Mouse (Mus musculus): ENCODE measurements around the gene 4833439L19Rik.

Gene 4833439L19Rik

DNA sequence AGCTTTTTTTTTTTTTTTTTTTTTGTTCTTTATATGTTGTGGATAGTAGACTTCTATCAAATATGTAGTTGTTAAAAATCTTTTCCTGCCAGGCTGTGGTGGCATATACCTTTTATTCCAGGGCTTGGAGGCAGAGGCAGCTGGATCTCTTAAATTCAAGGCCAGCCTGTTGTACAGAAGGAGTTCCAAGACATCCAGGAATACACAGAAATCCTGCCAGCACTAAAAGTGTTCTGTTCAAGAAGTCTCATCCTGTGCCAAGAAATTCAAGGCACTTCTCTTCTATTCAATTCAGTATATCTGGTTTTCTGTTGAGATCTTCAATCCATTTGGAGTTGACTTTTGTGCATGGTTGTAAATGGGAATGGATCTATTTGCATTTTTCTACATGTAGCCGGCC, 59.3 kb downstream of the 4833439L19Rik start:
- DNase-seq = no peak

DNA sequence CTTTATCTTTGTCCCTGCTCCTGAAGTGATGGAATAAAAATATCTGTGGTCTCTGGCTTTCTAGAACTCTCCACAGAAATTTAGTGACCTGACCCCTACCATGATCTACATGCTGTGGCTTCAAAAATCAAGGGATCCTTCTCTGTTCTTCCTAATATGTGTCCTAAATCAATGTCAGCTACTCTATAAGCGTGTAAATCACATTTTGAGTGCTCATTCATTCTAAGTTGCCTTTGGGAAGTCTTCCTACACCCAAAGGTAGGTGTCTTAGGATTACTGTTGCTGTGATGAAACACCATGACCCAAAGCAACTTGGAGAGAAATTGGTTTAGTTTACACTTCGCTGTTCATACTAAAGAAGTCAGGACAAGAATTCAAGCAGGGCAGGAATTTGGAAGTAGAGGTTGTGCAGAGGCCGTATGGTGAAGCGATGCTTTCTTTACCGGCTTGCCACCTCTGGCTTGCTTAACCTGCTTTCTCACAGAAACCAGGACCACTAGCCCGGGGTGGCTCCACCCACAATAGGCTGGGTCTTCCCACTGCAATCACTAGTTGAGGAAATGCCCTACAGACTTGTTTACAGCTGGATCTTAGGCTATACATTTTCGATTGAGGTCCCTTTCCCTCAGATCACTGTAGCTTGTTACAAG, 60.5 kb downstream of the 4833439L19Rik start:
- DNase-seq = peak in 1 of 2 experiments; percentile 7

GRCm38 (mm10) chr13:54503604-54504521, 61.4 kb downstream of the 4833439L19Rik start, which contains the start of gene Simc1:
TSS of gene Simc1 (plus strand) at chr13:54503779.
- peak; percentile 82 to 91 for DNase-seq

DNA sequence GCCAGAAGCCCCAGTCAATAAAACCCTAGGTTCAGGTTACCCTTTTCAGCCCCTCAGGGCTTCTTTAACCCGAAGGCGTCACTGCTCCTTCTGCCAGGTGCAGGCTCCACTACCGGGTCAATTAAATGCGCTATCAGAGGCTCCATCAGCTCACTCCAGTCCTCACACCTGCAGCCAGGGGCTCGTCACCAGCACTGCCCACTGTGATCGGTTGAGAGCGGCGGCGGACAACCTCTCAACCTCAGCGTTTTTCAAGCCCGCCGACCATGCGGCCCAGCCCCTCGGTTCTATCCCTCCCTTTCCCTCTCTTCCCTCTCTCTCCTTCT, 62.0 kb downstream of the 4833439L19Rik start:
- no peak for DNase-seq

DNA sequence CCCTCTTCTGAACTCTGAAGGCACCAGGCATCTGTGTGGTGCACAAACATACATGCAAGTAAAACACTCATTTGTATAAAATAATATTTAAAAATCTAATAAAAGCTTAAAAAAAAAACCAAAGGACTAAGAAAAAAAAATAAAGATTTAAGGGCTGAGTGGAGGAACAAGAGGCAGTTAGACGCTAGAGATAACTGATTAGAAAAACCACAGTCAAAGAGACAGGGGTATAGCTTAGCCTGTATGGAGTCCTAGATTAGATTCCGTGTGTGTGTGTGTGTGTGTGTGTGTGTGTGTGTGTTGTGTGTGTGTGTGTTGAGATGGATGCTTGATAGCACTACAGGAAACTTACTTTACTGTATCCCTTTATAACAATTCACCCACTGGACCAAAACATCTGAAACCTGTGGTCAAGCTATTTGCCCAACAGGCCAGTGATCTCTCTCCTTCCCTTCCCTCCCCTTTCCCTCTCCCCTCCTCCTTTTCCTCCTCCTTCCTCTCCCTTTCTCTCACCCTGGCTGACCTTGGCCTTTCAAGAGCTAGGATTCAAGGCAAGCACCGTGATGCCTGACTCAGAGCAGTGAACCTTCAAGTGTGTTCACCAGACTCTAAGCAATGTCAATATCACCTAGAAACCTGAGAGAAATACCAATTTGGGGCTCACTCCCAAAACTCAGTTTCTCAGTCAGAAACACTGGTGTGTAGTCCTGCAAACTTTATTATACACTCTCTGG, 63.1 kb downstream of the 4833439L19Rik start:
- peak in 1 of 2 experiments; percentile 6 for DNase-seq

DNA sequence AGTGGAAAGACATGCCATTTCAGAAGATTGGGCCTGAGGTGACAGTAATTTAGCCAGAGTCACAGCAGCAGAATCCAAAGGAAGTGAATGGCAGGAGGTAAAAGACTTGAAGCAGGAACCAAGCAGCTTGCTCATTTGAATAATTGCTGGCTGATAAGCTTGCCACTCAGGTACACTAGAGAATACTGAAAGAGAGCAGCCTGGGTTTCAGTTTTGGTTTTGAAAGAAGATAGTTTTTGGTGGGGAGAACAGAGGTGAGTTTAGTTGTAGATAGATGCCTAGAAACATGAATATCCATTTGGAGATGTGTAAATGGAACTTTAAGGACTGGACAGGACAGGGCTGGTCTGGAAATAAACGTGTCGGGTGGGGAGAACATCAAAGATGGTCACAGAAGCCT, 63.9 kb downstream of the 4833439L19Rik start:
- no peak for DNase-seq

All from kidney, postnatal 36 days (tissue).